Mouse (Mus musculus): ENCODE data around the gene Ispd. TPM values are rescaled to one million over a fixed set of nuclear protein-coding genes. Genes with fewer than 3 reads are reported as not detected.

Ispd gene
- polyA plus RNA-seq, 1 experiment from 2014 or later, result 5.2 TPM

- H3K4me1 ChIP-seq (replicated peaks; ENCODE audit: control insufficient read depth, insufficient read depth, low read length), result no peaks in the 10 kb centered on the region
- WGBS, result 69% methylated on average over 4 of the region's 4 CpGs
- no peak overlapping the region for H3K27ac ChIP-seq (ENCODE audit: low read depth, low read length)
- no peak overlapping the region for H3K4me2 ChIP-seq (replicated peaks; ENCODE audit: low read depth)
- no peak overlapping the region for H3K4me3 ChIP-seq (ENCODE audit: low read depth, low read length)
- ATAC-seq, result no peak
- H3K9ac ChIP-seq (ENCODE audit: low read depth, low read length), result no peak overlapping the region
- H3K9me3 ChIP-seq (ENCODE audit: control insufficient read depth), result no peaks in the 10 kb centered on the region
- TF ChIP-seq CTCF (IDR thresholded peaks at IDR 0.05; ENCODE audit: low read depth), result no peak
- H3K36me3 ChIP-seq (ENCODE audit: control insufficient read depth, insufficient read depth), result no peaks in the 10 kb centered on the region
- no peaks in the 10 kb centered on the region for H3K27me3 ChIP-seq (replicated peaks; ENCODE audit: control insufficient read depth, insufficient read depth, low read length)
Observed at GRCm38 (mm10) chr12:36733673-36734371, 352.6 kb downstream of the Ispd start.

Other genes with a start within 250 kb of the Ispd start
- gene Ankmy2, start 224.3 kb upstream of the Ispd start, polyA plus RNA-seq (2015; fragmentation: Nextera tagmentation; extraction: Ambion mirVana), result 25.8 and 26.6 TPM in 2 replicates
- 71.9 and 75.3 TPM in 2 replicates for gene Bzw2, start 223.4 kb upstream of the Ispd start, polyA plus RNA-seq (2015; fragmentation: Nextera tagmentation; extraction: Ambion mirVana)
- gene Lrrc72, start 128.1 kb upstream of the Ispd start, polyA plus RNA-seq (2015; fragmentation: Nextera tagmentation; extraction: Ambion mirVana), result not detected in 2 replicates
- 2.0 and 2.4 TPM in 2 replicates for gene Sostdc1, start 67.3 kb upstream of the Ispd start, polyA plus RNA-seq (2015; fragmentation: Nextera tagmentation; extraction: Ambion mirVana)
- 2.2 and 2.7 TPM in 2 replicates for gene D630036H23Rik, start 731 bp downstream of the Ispd start, polyA plus RNA-seq (2015; fragmentation: Nextera tagmentation; extraction: Ambion mirVana)